Mouse (Mus musculus) embryonic facial prominence, embryonic 14.5 days (tissue): ENCODE measurements around the gene Faxc. TPM values are rescaled to one million over a fixed set of nuclear protein-coding genes. Genes with fewer than 3 reads are reported as not detected.

Experiments used
- ATAC-seq: fragments of 200-750 bp; cut with Nextera tagmentation; 2 replicates; pipeline ENCODE4 v1.8.0; 2017; ENCODE audit warnings: low read depth, moderate number of reproducible peaks, moderate TSS enrichment
- DNase-seq: peaks from one replicate; pipeline ENCODE4 v3.0.0-alpha.2; 2015; ENCODE audit warnings: low spot score
- H3K27ac ChIP-seq: fragments of 300-500 bp; sonication (generic); replicated peaks from 2 replicates; pipeline ENCODE4 v1.5.1; 2014; ENCODE audit warnings: low read depth, mild to moderate bottlenecking, low read length, moderate library complexity
- H3K27me3 ChIP-seq: fragments of 300-500 bp; sonication (generic); replicated peaks from 2 replicates; pipeline ENCODE4 v1.6.1; 2014; ENCODE audit warnings: low read length; ENCODE audit not compliant: control insufficient read depth, insufficient read depth
- H3K36me3 ChIP-seq: fragments of 300-500 bp; sonication (generic); 2 replicates; pipeline ENCODE4 v1.6.1; 2014; ENCODE audit warnings: low read length, mixed read lengths; ENCODE audit not compliant: control insufficient read depth, insufficient read depth
- H3K4me1 ChIP-seq: fragments of 300-500 bp; sonication (generic); 2 replicates; pipeline ENCODE4 v1.6.1; 2014; ENCODE audit warnings: antibody characterized with exemption, low read length; ENCODE audit not compliant: control insufficient read depth, insufficient read depth
- H3K4me2 ChIP-seq: fragments of 300-500 bp; sonication (generic); 2 replicates; pipeline ENCODE4 v1.6.1; 2014; ENCODE audit warnings: low read depth, mild to moderate bottlenecking, low read length, moderate library complexity, mixed read lengths
- H3K4me3 ChIP-seq: fragments of 300-500 bp; sonication (generic); 2 replicates; pipeline ENCODE4 v1.5.1; 2014; ENCODE audit warnings: low read depth, mild to moderate bottlenecking, low read length
- H3K9ac ChIP-seq: fragments of 300-500 bp; sonication (generic); 2 replicates; pipeline ENCODE4 v1.6.1; 2014; ENCODE audit warnings: low read depth, mild to moderate bottlenecking, low read length, moderate library complexity, mixed read lengths
- H3K9me3 ChIP-seq: fragments of 300-500 bp; sonication (generic); 2 replicates; pipeline ENCODE4 v1.6.1; 2016; ENCODE audit warnings: low read length; ENCODE audit not compliant: control insufficient read depth
- WGBS: fragments of 180-500 bp; shearing (Covaris S2); extraction: QIAGEN DNeasy Blood & Tissue Kit; methylation state at CpG from one replicate; pipeline ENCODE4 v1.1.7; 2014; 5-methylcytosine and 5-hydroxymethylcytosine counted together
- polyA plus RNA-seq: library from polyadenylated mRNA; unstranded; fragments of >200 nt; fragmentation: Nextera tagmentation; extraction: Ambion mirVana; gene quantifications from 2 replicates; pipeline ENCODE4 v1.2.1, GENCODE M21; 2014

The Faxc gene
- polyA plus RNA-seq: 8.1 and 8.7 TPM in 2 replicates

DNA sequence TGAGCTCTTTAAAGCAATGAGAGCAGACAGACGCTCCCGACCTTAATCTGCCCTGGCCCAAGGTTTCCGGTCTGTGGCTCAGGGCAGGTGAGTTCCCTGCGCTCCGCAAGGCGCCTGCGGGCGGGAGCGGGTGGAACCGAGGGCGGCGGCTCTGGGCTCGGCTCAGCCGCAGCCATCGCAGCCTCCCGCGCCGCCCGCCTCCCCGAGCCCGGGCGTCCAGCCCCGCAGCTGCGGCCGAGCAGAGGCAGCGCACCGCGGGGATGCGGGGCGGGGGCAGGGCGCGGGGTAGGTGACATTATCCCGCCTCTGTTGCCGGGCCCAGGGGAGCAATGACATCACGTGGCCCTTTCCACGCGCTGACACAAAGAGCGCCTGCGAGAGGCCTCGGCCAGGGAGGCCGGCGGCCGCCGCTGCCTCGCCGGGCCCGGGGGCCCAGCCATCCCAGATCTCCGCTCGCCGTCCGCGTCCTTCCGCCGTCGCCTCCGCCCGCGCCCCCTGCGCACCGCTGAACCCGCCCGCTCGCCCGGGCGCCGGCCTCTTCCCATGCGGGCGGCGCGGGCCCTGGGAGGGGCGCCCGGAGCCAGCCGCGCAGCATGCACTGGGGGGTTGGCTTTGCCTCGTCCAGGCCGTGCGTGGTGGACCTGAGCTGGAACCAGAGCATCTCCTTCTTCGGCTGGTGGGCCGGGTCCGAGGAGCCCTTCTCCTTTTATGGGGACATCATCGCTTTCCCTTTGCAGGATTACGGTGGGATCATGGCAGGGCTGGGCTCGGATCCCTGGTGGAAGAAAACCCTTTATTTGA, at the start of gene Faxc:
Gene Faxc, plus strand, starts transcription at position 359 of the 801 bp plus-strand sequence.
- WGBS: under 1% methylated on average over 25 of the region's 83 CpGs
- Histone ChIP-seq H3K36me3 (no peaks in the 10 kb centered on the region), H3K9ac (peak within 1 kb of the TSS; percentile 96), H3K9me3 (no peaks in the 10 kb centered on the region), H3K27ac (peak within 1 kb of the TSS; percentile 84), H3K27me3 (no peaks in the 10 kb centered on the region), H3K4me2 (peak within 1 kb of the TSS; percentile 82), H3K4me1 (peaks cover 8% of the 10 kb centered on the region), H3K4me3 (peak within 1 kb of the TSS; percentile 83)
- peak; percentile 88 for ATAC-seq
- DNase-seq: peak; percentile 71

DNA sequence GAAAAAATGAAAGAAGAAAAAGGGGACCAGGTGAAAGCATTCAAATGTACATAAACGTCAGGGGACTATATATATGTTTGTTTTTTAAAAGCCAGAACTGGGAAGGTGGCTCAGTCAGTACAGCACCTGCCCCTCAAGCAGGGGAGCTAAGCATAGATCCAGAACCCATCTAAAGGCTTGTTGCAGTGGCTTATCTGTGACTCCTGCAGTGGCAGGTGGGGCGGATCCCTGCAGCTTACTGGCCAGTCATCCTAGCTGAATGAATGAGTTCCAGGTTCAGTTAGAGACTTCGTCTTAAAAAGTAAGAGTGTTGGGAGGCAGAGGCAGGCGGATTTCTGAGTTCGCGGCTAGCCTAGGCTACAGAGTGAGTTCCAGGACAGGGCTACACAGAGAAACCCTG, 48.3 kb upstream of the Faxc start:
- 95% methylated on average over 6 of the region's 6 CpGs for WGBS
- ATAC-seq (no peak), DNase-seq (no peak)
- H3K27ac ChIP-seq: no peak overlapping the region
- no peak overlapping the region for H3K4me2 ChIP-seq
- H3K4me3 ChIP-seq: no peak overlapping the region
- peaks cover 4% of the 10 kb centered on the region; the same call in 1 of the 2 replicates for H3K4me1 ChIP-seq
- H3K9ac ChIP-seq: no peak overlapping the region
- H3K9me3 ChIP-seq: no peaks in the 10 kb centered on the region
- H3K36me3 ChIP-seq: no peaks in the 10 kb centered on the region
- H3K27me3 ChIP-seq: no peaks in the 10 kb centered on the region

GRCm38 (mm10) chr4:21885831-21886230, 45.3 kb upstream of the Faxc start:
- WGBS: 76% methylated on average over 8 of the region's 8 CpGs
- no peak overlapping the region for H3K4me2 ChIP-seq
- H3K27me3 ChIP-seq: no peaks in the 10 kb centered on the region
- no peak overlapping the region for H3K27ac ChIP-seq
- no peaks in the 10 kb centered on the region for H3K9me3 ChIP-seq
- no peak overlapping the region for H3K9ac ChIP-seq
- ATAC-seq: no peak
- H3K4me3 ChIP-seq: no peak overlapping the region
- no peaks in the 10 kb centered on the region for H3K4me1 ChIP-seq
- DNase-seq: peak; percentile 12
- H3K36me3 ChIP-seq: no peaks in the 10 kb centered on the region

- DNase-seq: peak; percentile 10
- peaks cover 8% of the 10 kb centered on the region for H3K4me1 ChIP-seq
- WGBS: 10% methylated on average over 23 of the region's 23 CpGs
These were observed 872 bp downstream of the Faxc start for GRCm38 (mm10) chr4:21931772-21932630.

GRCm38 (mm10) chr4:21935378-21935777, 4.2 kb downstream of the Faxc start:
- Histone ChIP-seq H3K4me3 (no peak overlapping the region), H3K4me1 (peaks cover 8% of the 10 kb centered on the region), H3K4me2 (no peak overlapping the region), H3K9ac (no peak overlapping the region), H3K27me3 (no peaks in the 10 kb centered on the region), H3K36me3 (0 out of 2 replicates have a peak, but pooled peaks cover 11% of the 10 kb centered on the region), H3K9me3 (no peaks in the 10 kb centered on the region), H3K27ac (no peak overlapping the region)
- 89% methylated on average over 2 of the region's 2 CpGs for WGBS
- ATAC-seq: no peak
- no peak for DNase-seq

More at GRCm38 (mm10) chr4:21931772-21932630, 872 bp downstream of the Faxc start:
- no peaks in the 10 kb centered on the region for H3K27me3 ChIP-seq
- H3K36me3 ChIP-seq: 0 out of 2 replicates have a peak, but pooled peaks cover 3% of the 10 kb centered on the region
- H3K9ac ChIP-seq: peak overlapping the region; percentile 96
- no peaks in the 10 kb centered on the region for H3K9me3 ChIP-seq
- peak overlapping the region; percentile 84 for H3K27ac ChIP-seq
- H3K4me3 ChIP-seq: peak overlapping the region; percentile 83
- ATAC-seq: no peak; the same call in 1 of the 2 replicates
- peak overlapping the region; percentile 82 for H3K4me2 ChIP-seq

DNA sequence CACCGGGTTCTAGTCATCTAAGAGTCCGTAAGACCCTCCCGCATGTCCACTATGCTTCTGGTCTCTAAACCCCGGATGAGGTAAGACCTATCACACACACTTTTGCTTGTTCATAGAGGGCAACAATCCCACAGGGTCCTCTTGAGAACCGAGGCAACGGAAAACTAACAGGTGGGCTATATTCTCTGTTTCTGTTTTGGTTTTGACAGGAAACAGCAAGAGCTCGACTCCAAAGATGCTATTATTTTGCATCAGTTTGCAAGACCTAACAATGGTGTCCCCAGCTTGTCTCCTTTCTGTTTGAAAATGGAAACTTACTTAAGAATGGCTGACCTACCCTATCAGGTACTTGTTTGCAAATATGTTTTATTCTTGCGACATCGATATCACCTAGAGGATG, 5.3 kb downstream of the Faxc start:
- no peak overlapping the region for H3K27ac ChIP-seq
- no peak overlapping the region for H3K4me2 ChIP-seq
- no peak overlapping the region for H3K4me3 ChIP-seq
- no peaks in the 10 kb centered on the region for H3K27me3 ChIP-seq
- 0 out of 2 replicates have a peak, but pooled peaks cover 11% of the 10 kb centered on the region for H3K36me3 ChIP-seq
- peaks cover 8% of the 10 kb centered on the region for H3K4me1 ChIP-seq
- no peaks in the 10 kb centered on the region for H3K9me3 ChIP-seq
- ATAC-seq (no peak), DNase-seq (no peak)
- no peak overlapping the region for H3K9ac ChIP-seq
- 93% methylated on average over 9 of the region's 9 CpGs for WGBS

DNA sequence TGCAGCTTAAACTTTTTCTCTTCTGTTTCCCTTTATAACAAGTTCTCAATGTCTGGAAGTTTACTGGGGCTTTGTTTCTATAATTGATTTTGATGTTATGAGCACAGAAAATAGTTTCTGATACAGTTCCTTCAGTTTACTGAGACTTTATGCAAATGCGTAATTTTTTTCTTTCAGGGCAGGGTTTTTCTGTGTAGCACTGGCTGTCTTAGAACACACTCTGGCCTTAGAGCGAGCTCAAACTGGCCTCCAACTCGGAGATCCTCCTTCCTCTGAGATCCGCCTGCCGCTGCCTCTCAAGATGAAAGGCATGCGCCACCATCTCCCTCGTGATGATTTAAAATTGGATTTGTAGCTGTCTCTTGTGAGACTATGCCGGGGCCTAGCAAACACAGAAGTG, 6.8 kb downstream of the Faxc start:
- no peak overlapping the region for H3K4me3 ChIP-seq
- H3K9ac ChIP-seq: no peak overlapping the region
- H3K36me3 ChIP-seq: 0 out of 2 replicates have a peak, but pooled peaks cover 11% of the 10 kb centered on the region
- no peaks in the 10 kb centered on the region for H3K4me1 ChIP-seq
- ATAC-seq (no peak), DNase-seq (no peak)
- H3K9me3 ChIP-seq: no peaks in the 10 kb centered on the region
- no peak overlapping the region for H3K4me2 ChIP-seq
- no peak overlapping the region for H3K27ac ChIP-seq
- WGBS: 83% methylated on average over 8 of the region's 8 CpGs
- H3K27me3 ChIP-seq: no peaks in the 10 kb centered on the region

DNA sequence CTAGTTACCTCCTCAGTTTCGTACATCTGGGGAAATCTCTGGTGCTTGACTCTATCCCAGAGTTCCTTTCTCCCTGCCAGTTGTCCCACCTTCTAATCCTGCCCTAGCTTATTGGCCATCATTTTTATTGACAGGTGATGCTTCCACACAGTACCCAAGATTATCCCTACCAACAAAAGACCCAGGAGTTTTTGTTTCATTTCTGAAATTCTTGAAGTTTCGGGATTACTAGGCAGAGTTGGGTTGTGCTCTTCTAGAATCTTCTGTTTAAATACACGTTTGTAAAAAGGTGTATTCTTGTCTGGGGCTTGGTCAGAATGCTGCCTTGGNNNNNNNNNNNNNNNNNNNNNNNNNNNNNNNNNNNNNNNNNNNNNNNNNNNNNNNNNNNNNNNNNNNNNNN, 13.5 kb downstream of the Faxc start:
- Histone ChIP-seq H3K9me3 (no peaks in the 10 kb centered on the region), H3K9ac (no peak overlapping the region), H3K4me3 (no peak overlapping the region), H3K4me2 (no peak overlapping the region), H3K27ac (no peak overlapping the region), H3K36me3 (peaks cover 12% of the 10 kb centered on the region; the same call in 1 of the 2 replicates), H3K4me1 (no peaks in the 10 kb centered on the region), H3K27me3 (no peaks in the 10 kb centered on the region)
- WGBS: 77% methylated on average over 3 of the region's 3 CpGs
- ATAC-seq (no peak), DNase-seq (no peak)
